Mouse (Mus musculus) testis, postnatal 10 days (tissue): ENCODE data around the gene Sox9.

Experiments used
- DNase-seq: peaks from one replicate; pipeline ENCODE4 v3.0.0; 2021; ENCODE audit warnings: low spot score

Gene Sox9

GRCm38 (mm10) chr11:112781994-112782356, at the start of gene Sox9:
Gene Sox9, plus strand, starts transcription at chr11:112782224.
- DNase-seq, result peak; percentile 85

GRCm38 (mm10) chr11:112732401-112732800, 49.6 kb upstream of the Sox9 start:
- DNase-seq, result no peak

- DNase-seq, result no peak
These were observed 45.0 kb upstream of the Sox9 start for GRCm38 (mm10) chr11:112737071-112737470.

- no peak for DNase-seq
These were observed 42.3 kb upstream of the Sox9 start for GRCm38 (mm10) chr11:112739681-112740080.

- DNase-seq, result no peak
These were observed 25.5 kb upstream of the Sox9 start for GRCm38 (mm10) chr11:112756516-112756915.

GRCm38 (mm10) chr11:112758056-112758455, 24.0 kb upstream of the Sox9 start:
- DNase-seq, result no peak

GRCm38 (mm10) chr11:112766956-112767355, 15.1 kb upstream of the Sox9 start:
- DNase-seq, result no peak

GRCm38 (mm10) chr11:112767531-112768041, 14.4 kb upstream of the Sox9 start:
- DNase-seq, result no peak

GRCm38 (mm10) chr11:112772791-112773355, 9.2 kb upstream of the Sox9 start:
- peak; percentile 76 for DNase-seq

- peak; percentile 78 for DNase-seq
These were observed 2.3 kb upstream of the Sox9 start for GRCm38 (mm10) chr11:112779762-112780161.

GRCm38 (mm10) chr11:112780394-112780920, 1.6 kb upstream of the Sox9 start:
- DNase-seq, result no peak

- DNase-seq, result peak; percentile 65
These were observed 751 bp upstream of the Sox9 start for GRCm38 (mm10) chr11:112781035-112781911.

- DNase-seq, result peak; percentile 73
These were observed 515 bp downstream of the Sox9 start for GRCm38 (mm10) chr11:112782357-112783121.

- DNase-seq, result peak; percentile 73
These were observed 1.6 kb downstream of the Sox9 start for GRCm38 (mm10) chr11:112783401-112784346.

GRCm38 (mm10) chr11:112784347-112784902, 2.4 kb downstream of the Sox9 start:
- no peak for DNase-seq

- peak; percentile 69 for DNase-seq
These were observed 2.9 kb downstream of the Sox9 start for GRCm38 (mm10) chr11:112784903-112785381.

GRCm38 (mm10) chr11:112785581-112785980, 3.6 kb downstream of the Sox9 start:
- no peak for DNase-seq

- no peak for DNase-seq
These were observed 4.4 kb downstream of the Sox9 start for GRCm38 (mm10) chr11:112786427-112786826.

- no peak for DNase-seq
These were observed 6.3 kb downstream of the Sox9 start for GRCm38 (mm10) chr11:112788296-112788695.

GRCm38 (mm10) chr11:112796379-112796778, 14.4 kb downstream of the Sox9 start:
- no peak for DNase-seq
